Mouse (Mus musculus) heart, postnatal 0 days (tissue): ENCODE results near the gene Olfr374. TPM values are rescaled to one million over a fixed set of nuclear protein-coding genes. Genes with fewer than 3 reads are reported as not detected.

Source experiments
- ATAC-seq: fragments of 200-750 bp; cut with Nextera tagmentation; 2 replicates; pipeline ENCODE4 v1.8.0; 2017; ENCODE audit warnings: low read depth, moderate number of reproducible peaks, moderate library complexity; ENCODE audit not compliant: insufficient read depth
- DNase-seq: peaks from one replicate; pipeline ENCODE4 v3.0.0-alpha.2; 2016; ENCODE audit warnings: low spot score
- H3K27ac ChIP-seq: fragments of 300-500 bp; sonication (generic); 2 replicates; pipeline ENCODE4 v1.5.1; 2014; ENCODE audit warnings: low read depth, mild to moderate bottlenecking
- H3K27me3 ChIP-seq: fragments of 300-500 bp; sonication (generic); 2 replicates; pipeline ENCODE4 v1.6.1; 2014; ENCODE audit warnings: low read length, mixed read lengths; ENCODE audit not compliant: control insufficient read depth, insufficient read depth
- H3K36me3 ChIP-seq: fragments of 300-500 bp; sonication (generic); replicated peaks from 2 replicates; pipeline ENCODE4 v1.6.1; 2014; ENCODE audit warnings: low read length, mixed read lengths; ENCODE audit not compliant: control insufficient read depth, insufficient read depth
- H3K4me1 ChIP-seq: fragments of 300-500 bp; sonication (generic); 2 replicates; pipeline ENCODE4 v1.6.1; 2014; ENCODE audit warnings: antibody characterized with exemption; ENCODE audit not compliant: control insufficient read depth, insufficient read depth
- H3K4me2 ChIP-seq: fragments of 300-500 bp; sonication (generic); 2 replicates; pipeline ENCODE4 v1.6.1; 2014; ENCODE audit warnings: low read depth, mild to moderate bottlenecking, low read length, moderate library complexity
- H3K4me3 ChIP-seq: fragments of 300-500 bp; sonication (generic); 2 replicates; pipeline ENCODE4 v1.5.1; 2014; ENCODE audit warnings: low read depth, low read length
- H3K9ac ChIP-seq: fragments of 300-500 bp; sonication (generic); replicated peaks from 2 replicates; pipeline ENCODE4 v1.6.1; 2014; ENCODE audit warnings: low read depth, low read length, mixed read lengths
- H3K9me3 ChIP-seq: fragments of 300-500 bp; sonication (generic); replicated peaks from 2 replicates; pipeline ENCODE4 v1.6.1; 2016; ENCODE audit warnings: low read length; ENCODE audit not compliant: control insufficient read depth
- CTCF ChIP-seq: IDR thresholded peaks from 2 replicates; pipeline ENCODE4 v1.5.1; 2016; ENCODE audit warnings: antibody characterized with exemption, control low read depth, low read depth
- EP300 ChIP-seq: IDR thresholded peaks from 2 replicates; pipeline ENCODE4 v1.6.1; 2016; ENCODE audit warnings: antibody characterized with exemption, low read depth
- WGBS: fragments of 180-500 bp; shearing (Covaris S2); extraction: QIAGEN DNeasy Blood & Tissue Kit; methylation state at CpG from one replicate; pipeline ENCODE4 v1.1.7; 2014; 5-methylcytosine and 5-hydroxymethylcytosine counted together
- polyA plus RNA-seq: library from polyadenylated mRNA; unstranded; fragments of >200 nt; fragmentation: Nextera tagmentation; extraction: Ambion mirVana; gene quantifications from 2 replicates; pipeline ENCODE4 v1.2.1, GENCODE M21; 2015
- total RNA-seq: library from RNA; depleted of rRNA; stranded (reverse); fragments of >200 nt; gene quantifications from 2 replicates; pipeline ENCODE4 v1.2.3, GENCODE M21; 2014; ENCODE audit warnings: low replicate concordance

Gene Olfr374
- total and polyA plus RNA-seq, 2 experiments from 2014 or later, result not detected

GRCm38 (mm10) chr8:72121997-72122396 lies 15.2 kb downstream of the Olfr374 start:
- Histone ChIP-seq H3K4me3 (no peak overlapping the region), H3K9me3 (no peaks in the 10 kb centered on the region), H3K27ac (no peak overlapping the region), H3K27me3 (no peaks in the 10 kb centered on the region), H3K36me3 (no peaks in the 10 kb centered on the region), H3K4me2 (no peak overlapping the region), H3K9ac (no peak overlapping the region), H3K4me1 (no peaks in the 10 kb centered on the region)
- ATAC-seq (no peak), DNase-seq (no peak)
- no peak for TF ChIP-seq CTCF
- no peak for TF ChIP-seq EP300
- WGBS, result 78% methylated on average over 1 of the region's 1 CpGs

GRCm38 (mm10) chr8:72127834-72128233 lies 21.0 kb downstream of the Olfr374 start:
- no peak overlapping the region for H3K4me3 ChIP-seq
- WGBS, result 51% methylated on average over 1 of the region's 1 CpGs
- no peak overlapping the region for H3K27ac ChIP-seq
- no peak overlapping the region for H3K9ac ChIP-seq
- DNase-seq (no peak), ATAC-seq (no peak)
- H3K27me3 ChIP-seq, result no peaks in the 10 kb centered on the region
- H3K4me2 ChIP-seq, result no peak overlapping the region
- TF ChIP-seq CTCF, result no peak
- no peaks in the 10 kb centered on the region for H3K36me3 ChIP-seq
- H3K9me3 ChIP-seq, result no peaks in the 10 kb centered on the region
- peaks cover under 1% of the 10 kb centered on the region for H3K4me1 ChIP-seq

- H3K9ac ChIP-seq, result no peak overlapping the region
- H3K4me2 ChIP-seq, result no peak overlapping the region
- H3K9me3 ChIP-seq, result no peaks in the 10 kb centered on the region
- TF ChIP-seq EP300 (no peak), CTCF (no peak)
- peak overlapping the region; percentile 62 for H3K27ac ChIP-seq
- no peak; the same call in 1 of the 2 replicates for ATAC-seq
- no peaks in the 10 kb centered on the region for H3K27me3 ChIP-seq
- DNase-seq, result no peak
- no peak overlapping the region for H3K4me3 ChIP-seq
- WGBS, result 77% methylated on average over 2 of the region's 2 CpGs
- H3K4me1 ChIP-seq, result peaks cover 9% of the 10 kb centered on the region
- no peaks in the 10 kb centered on the region for H3K36me3 ChIP-seq
Observed at GRCm38 (mm10) chr8:72131251-72131650, 24.4 kb downstream of the Olfr374 start.

GRCm38 (mm10) chr8:72131901-72132300 lies 25.1 kb downstream of the Olfr374 start:
- H3K9ac ChIP-seq, result no peak overlapping the region
- H3K4me3 ChIP-seq, result no peak overlapping the region
- no peak for ATAC-seq
- peak overlapping the region; percentile 62 for H3K27ac ChIP-seq
- TF ChIP-seq CTCF, result no peak
- no peak for TF ChIP-seq EP300
- peaks cover 9% of the 10 kb centered on the region for H3K4me1 ChIP-seq
- DNase-seq, result no peak
- no peaks in the 10 kb centered on the region for H3K27me3 ChIP-seq
- 77% methylated on average over 2 of the region's 2 CpGs for WGBS
- H3K9me3 ChIP-seq, result no peaks in the 10 kb centered on the region
- no peaks in the 10 kb centered on the region for H3K36me3 ChIP-seq
- H3K4me2 ChIP-seq, result no peak overlapping the region

GRCm38 (mm10) chr8:72132417-72132816 lies 25.6 kb downstream of the Olfr374 start:
- Histone ChIP-seq H3K4me1 (peaks cover 9% of the 10 kb centered on the region), H3K4me2 (no peak overlapping the region), H3K27me3 (no peaks in the 10 kb centered on the region), H3K9ac (no peak overlapping the region), H3K27ac (0 out of 2 replicates have a peak overlapping the region, but pooled peaks have one; percentile 54), H3K9me3 (no peaks in the 10 kb centered on the region), H3K36me3 (no peaks in the 10 kb centered on the region), H3K4me3 (no peak overlapping the region)
- DNase-seq (no peak), ATAC-seq (no peak)
- no peak for TF ChIP-seq EP300
- 85% methylated on average over 1 of the region's 1 CpGs for WGBS

GRCm38 (mm10) chr8:72132891-72133290 lies 26.1 kb downstream of the Olfr374 start:
- H3K36me3 ChIP-seq, result no peaks in the 10 kb centered on the region
- no peak for TF ChIP-seq EP300
- TF ChIP-seq CTCF, result no peak
- no peak overlapping the region for H3K9ac ChIP-seq

More at GRCm38 (mm10) chr8:72132891-72133290, 26.1 kb downstream of the Olfr374 start:
- Histone ChIP-seq H3K27me3 (no peaks in the 10 kb centered on the region), H3K9me3 (no peaks in the 10 kb centered on the region), H3K4me3 (no peak overlapping the region), H3K4me2 (no peak overlapping the region), H3K4me1 (peaks cover 9% of the 10 kb centered on the region), H3K27ac (peak overlapping the region; percentile 54)
- WGBS, result 29% methylated on average over 1 of the region's 1 CpGs
- DNase-seq (no peak), ATAC-seq (no peak)
